Mouse (Mus musculus): ENCODE measurements around the gene Apol7a.

Apol7a gene

DNA sequence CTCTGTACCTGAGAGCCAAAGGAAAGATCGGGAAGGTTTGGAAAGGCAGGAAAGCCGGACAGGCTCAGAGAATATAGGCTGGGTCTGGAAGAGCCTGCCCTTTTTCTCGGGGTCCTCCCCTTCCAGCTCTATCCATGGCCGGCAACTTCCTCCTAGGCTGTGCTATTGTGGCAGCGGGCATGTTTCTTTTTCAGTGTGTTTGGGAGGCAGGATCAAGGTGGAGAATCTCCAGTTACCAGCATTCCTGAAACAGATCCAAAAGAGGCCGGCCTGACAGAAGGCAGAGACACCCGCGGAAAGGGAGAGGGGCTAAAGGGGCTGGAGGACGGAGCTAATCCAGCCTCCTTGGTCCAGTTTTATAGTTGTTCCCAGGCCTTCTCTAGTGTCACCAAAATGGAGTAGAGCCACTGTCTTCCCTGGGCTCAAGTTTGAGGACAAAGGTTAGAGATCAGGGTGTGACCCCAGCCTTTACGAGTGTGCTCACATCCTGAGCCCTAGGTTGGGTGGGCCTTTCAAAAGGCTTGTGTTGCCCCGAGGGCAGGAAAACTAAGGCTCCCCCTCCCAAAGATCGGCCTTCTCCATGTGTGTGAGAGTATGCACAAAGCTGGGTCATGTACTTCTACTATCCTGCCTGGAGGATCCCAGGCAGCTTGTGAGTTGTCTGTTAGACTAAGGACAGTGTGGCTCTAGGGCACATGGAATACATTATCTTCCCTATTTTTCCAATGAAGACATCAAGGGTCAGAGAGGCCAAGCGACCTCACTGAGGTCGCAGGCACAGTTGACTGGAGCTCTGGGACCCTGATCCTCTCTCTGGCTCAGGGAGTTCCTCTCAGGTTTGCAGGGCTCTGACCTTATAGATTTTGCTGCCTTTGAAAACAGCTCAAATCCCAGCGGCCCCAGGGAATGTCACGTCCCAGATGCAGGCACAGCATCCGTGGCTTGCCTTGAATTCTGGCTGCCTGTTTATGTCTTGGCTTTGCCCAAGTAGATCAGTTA is 54.5 kb downstream of the Apol7a start:
- peak; percentile 80 to 81 for DNase-seq

GRCm38 (mm10) chr15:77343527-77344091 is 55.3 kb downstream of the Apol7a start:
- DNase-seq: peak; percentile 90 to 93

GRCm38 (mm10) chr15:77342962-77343526 is 55.9 kb downstream of the Apol7a start:
- DNase-seq: no peak

GRCm38 (mm10) chr15:77342005-77342404 is 56.9 kb downstream of the Apol7a start:
- DNase-seq: no peak

- DNase-seq: no peak
These were observed 58.3 kb downstream of the Apol7a start for GRCm38 (mm10) chr15:77340581-77340980.

DNA sequence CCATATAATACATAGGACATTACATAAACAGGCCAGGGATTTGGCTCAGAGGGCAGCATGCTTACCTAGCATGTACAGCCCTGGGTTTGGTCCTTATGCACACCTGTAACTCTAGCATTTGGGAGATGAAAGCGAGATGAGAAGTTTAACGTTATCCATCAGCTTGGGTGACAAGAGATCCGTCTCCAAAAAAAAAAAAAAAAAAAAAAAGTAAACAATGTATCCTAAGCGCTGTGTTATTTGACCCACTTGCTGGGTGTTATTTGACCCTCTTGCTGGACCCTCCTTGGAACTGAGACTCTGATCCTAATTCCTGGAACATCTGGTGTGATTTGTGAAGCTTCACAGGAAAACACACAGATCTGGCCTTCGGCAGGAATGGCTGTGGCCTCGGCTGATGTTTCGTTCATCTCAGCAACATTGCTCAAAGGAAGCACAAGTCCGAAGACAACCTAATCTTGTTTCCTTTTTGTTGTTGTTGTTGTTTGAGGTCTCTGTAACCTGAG is 59.9 kb downstream of the Apol7a start:
- no peak for DNase-seq

- no peak for DNase-seq
These were observed 60.5 kb downstream of the Apol7a start for GRCm38 (mm10) chr15:77338451-77338850.
